Mouse (Mus musculus) hindlimb bud, embryonic 11.5 days (tissue): Measurements from ENCODE around the gene Pip5k1b.

Experiments
- DNase-seq: peaks from one replicate; pipeline ENCODE4 v3.0.0-alpha.2; 2012; ENCODE audit warnings: low read depth, low spot score; ENCODE audit errors: extremely low spot score

The Pip5k1b gene

DNA sequence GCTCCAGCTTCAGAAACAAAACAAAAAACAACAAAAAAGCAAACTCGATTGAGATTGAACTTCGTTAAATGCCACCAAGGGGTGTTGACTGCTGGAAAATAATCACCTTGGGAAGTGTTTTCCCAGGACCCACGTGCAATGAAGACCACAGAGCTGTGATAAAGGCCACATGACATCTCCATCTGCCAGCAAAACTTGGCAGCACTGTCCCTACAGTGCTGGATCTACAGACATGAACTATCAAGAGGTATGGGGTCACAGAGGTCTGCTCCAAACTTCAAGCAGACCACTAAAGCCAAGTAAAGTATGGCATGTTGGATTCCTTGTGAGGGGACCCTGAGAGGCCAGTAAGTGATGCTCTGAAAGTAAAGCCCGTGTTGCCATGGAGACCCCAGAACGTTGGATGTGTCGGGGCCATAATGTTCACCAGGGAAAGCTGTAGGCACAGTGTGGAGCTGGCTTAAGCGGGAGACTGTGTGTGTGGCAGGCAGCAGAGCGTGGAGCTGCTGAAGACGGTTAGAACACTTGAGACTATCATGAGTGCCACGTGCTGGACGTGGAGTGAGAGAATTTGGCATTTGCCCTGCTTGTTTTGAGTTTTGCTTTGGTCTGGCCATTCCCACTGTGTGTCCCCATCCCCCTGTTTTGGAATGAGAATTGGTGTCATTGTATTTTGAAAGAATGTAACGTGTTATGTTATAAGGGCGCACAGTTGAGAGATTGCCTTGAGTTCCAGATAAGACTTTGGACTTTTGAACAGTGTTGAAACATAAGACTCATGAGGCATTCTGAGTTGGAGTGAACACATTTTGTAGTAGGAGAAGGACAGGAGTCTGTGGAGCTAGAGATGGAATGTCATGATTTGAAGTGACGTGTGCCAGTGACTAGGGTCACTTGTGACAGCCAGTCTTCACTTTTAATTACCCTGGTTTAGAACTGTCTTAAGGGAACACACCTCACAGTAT lies 12.0 kb downstream of the Pip5k1b start:
- no peak for DNase-seq

DNA sequence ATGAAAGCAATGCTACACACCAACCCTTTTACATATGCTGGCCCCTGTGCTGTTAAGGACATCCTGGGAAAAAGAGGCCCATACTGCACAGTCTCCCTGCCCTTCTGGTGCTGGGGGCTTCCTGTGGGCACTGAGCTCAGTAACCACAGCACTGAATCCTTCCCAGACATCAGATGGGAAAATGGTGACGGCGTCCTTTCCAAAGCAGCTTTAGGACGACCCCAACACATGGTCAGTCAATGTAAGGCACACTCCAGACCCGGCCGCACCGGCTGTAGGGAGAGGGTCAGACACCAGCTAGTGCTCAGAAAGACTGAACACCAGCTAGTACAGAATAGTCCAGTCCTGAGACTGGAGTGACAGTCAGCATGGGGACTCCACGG lies 13.4 kb downstream of the Pip5k1b start:
- DNase-seq: no peak

DNA sequence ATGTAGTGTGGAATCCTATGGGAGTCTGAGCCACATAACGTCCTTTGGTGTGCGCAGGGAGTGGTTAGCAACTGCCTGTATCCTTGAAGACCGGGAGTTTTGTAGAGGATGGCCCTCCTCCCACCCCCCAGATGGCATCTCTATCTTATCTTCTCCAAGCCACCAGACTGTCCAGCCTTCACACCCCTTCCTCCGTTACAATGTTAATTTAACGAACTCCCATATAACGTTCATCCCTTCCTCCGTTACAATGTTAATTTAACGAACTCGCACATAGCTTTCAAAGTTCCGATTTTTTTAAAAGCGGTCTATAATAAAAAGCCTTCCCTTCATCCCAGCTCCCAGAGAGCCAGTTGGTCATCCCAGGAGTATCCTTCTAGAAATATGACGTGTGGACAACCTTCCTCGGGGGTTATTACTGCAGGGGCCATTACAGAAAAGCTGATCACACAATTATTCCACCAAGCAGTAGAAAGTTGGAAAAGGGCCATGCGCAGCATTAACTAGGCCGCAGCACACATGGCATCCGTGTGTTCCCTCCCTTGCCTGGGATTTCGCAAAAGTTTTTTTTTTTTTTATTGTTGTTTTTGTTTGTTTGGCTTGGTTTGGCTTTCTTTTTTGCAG lies 13.9 kb downstream of the Pip5k1b start:
- no peak for DNase-seq

DNA sequence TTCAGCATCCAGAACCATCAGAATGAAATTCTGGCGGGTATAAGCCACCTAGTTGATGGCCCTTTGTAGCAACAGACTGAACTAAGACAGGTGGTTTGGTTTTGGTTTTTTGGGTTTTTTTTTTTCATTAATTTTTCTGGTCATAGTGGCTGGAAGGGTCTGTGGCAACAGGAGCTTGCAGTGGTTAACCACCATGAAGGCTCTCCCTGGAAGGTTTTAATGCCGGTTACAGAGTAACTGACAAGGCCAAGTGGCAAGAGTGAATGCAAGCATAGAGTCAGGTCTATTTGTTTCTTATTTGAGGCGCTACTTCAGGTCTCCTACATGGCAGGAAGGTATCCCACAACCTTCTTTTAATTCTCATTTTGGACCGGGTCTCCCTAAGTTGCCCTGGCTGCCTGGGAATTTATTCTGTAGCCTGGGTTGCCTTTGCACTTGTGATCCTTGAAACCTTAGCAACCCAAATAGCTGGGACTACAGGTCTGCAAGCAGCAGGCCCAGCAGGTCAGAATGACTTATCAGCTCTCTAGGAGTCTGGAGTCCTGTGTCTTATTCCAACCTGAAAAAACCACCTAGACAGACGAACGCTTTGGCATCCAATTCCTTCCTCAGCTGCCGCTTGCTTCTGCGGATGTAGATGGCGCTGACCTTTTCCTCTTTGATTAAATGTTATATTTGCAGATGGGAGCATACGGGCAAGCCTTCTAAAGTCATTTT lies 14.6 kb downstream of the Pip5k1b start:
- DNase-seq: no peak

DNA sequence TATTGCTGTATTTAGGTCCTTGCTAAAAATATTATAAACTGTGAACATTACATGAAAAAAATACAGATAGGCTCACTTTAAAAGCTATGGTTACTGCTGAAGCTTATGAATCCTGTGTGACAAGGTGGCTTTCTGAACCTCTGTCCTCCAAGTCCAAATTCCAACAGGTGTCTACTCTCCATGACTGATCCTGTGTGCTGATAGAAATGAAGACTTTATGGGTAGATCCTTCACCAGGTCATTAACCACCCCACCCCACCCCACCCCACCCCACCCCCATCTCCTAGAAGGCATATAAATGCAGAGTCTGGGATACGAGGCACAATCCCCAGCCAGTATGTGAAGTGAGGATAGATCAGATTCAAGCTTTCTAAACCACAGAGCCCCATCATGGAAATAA lies 16.6 kb downstream of the Pip5k1b start:
- no peak for DNase-seq

DNA sequence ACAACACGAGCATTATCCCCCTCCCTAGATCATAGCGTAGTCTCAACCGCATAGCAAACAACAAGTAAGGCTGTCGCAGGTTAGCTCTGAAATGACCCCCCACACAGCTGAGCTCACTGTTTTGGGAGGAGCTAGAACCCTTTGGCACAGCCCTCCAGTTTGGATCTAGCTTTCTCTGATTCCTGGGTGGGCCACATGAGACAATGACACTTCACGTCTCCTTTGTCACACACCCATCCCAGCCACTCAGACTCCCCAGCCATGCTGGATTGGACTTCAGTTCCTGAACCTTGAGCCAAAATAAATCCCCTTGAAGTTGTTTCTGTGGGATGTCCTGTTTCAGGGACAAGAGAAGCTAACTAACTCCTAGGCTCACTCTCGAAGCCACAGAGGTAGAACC lies 17.5 kb downstream of the Pip5k1b start:
- DNase-seq: no peak

DNA sequence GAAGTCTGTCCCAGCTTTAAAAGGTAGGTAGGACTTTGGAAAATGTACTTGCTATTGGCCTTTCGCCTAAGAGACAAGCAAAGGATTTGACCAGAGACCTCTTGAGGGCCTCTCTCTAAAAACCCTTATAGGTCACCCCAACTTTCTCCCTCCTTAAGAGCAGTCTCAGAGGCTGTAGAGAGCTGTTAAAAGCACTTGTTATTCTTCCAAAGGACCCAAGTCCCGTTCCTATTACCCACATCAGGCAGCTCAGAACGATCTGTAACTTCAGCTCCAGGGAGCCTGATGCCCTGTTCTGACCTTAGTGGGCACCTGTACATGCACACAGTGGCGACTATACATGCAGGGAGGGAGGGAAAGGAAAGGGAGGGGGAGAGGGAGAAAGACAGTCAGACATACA lies 18.0 kb downstream of the Pip5k1b start:
- no peak for DNase-seq

DNA sequence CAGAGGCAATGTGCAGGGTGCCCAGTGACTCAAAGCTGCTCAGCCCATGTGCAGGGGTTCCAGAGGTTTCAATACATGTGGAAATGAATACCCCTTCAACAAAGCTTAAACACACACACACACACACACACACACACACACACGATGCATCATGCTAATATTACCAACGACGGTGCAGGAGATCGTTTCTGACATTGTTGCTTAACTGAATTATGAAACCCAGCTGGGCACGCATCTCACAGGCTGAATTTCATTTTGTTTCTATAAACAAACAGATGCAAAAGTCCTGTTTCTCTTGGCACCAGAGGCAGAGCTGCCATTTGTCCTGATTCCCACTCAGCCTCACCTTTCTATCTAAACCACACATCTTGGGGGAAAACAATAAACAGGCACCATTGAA lies 18.8 kb downstream of the Pip5k1b start:
- no peak for DNase-seq

DNA sequence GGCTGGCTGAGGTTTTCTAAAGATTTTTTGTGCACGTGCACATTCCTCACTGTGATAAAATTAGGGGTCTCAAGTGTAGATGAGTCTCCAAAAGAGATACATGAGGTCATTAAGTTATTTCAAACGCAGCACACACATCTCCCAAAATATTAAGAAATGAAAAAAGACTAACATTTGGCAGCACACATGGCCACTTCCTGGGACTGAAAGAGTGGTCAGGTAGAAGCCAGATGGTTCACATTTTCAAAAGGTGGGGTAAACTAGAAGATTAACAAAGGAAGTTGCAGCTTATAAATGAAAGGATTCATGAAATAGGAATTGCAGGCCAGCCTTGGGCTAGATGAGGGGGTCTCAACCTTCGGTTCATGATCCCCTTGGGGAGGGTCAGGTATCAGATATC lies 19.4 kb downstream of the Pip5k1b start:
- DNase-seq: no peak

DNA sequence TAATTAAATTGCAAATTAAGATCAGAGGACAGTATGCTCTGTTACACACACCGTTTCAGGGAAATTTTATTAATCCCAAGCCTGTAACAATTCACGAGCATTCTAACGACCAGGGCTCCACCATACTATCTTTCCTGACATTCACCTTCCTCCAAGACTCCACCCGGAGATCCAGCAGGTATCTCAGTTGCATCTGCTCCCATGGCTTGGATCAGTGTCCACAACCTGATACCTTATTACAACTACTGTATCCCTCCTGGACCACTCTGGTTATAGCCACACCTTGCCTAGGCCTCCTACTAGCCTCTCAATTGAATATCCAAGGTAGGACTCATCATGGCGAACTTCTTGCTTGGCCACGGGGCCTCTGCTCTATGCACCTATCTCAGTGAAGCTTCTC lies 20.5 kb downstream of the Pip5k1b start:
- no peak for DNase-seq

DNA sequence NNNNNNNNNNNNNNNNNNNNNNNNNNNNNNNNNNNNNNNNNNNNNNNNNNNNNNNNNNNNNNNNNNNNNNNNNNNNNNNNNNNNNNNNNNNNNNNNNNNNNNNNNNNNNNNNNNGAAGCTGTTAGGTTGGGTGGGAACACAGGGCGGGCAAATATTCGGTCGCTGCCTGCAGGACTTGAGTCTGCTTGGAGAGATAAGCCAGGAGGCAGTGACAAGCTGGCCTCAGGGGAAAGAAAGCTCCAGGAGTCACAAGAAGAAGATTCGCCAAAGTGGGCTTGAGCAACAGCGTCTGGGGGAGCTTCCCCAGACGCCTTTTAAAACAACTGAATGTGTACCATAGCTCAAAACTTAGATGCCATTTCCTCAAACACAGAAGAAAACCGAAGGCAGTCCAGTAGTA lies 20.9 kb downstream of the Pip5k1b start:
- no peak for DNase-seq

DNA sequence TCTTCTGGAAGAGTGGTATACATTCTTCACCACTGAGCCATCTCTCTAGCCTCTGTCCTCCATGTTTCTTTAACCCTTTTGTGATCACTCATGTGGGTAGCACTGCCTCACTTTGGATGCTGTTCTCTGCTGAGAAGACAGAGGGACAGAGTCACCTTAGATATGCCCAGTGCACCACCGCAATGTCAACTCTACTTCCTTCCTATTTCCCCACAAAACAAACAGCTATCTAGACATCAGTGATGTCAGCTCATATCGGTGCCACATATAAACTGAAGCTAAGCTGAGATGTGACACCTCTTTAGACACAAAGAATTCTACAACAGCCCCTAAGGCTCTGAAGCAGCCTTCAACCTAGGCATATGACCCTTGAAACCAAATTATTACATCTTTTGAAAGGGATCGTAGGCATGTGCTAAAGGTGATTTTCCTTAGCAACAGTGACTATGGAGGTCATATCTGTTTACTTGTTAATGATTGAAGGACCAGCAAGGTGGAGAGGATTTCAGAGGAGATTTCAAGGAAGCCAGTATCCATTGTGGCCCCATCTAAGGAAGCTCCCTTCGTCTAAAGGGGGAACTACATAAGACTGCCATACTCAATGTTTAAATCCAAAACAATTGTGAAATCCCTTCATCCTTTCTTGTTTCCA lies 26.6 kb downstream of the Pip5k1b start:
- no peak for DNase-seq

DNA sequence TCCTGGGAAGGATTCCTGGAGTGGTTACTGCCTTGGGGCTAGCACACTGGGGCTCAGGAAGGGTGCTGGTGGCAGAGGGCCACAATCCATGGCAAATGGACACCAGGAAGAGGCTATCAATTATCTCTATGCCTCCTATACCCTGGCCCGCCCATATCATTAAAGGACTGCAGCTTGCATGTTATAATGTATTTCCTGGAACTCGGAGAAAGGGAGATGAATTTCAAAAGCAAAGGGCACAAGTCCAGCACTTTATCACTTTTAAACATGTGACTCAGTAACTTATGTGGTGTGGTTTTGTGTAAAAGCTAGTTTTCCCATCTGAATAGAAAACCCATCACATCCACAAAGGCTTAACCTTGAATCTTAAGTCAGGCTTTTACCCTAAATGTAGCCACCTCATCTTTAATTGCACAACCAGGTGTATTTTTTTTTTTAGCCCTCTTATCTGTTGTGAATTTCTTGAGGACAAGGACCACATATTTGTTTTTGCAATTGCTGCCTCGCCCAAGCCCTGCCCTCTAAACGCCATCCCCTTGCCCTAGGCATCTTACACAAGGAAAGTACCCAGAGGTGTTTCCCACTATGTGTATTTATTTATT lies 27.4 kb downstream of the Pip5k1b start:
- no peak for DNase-seq

DNA sequence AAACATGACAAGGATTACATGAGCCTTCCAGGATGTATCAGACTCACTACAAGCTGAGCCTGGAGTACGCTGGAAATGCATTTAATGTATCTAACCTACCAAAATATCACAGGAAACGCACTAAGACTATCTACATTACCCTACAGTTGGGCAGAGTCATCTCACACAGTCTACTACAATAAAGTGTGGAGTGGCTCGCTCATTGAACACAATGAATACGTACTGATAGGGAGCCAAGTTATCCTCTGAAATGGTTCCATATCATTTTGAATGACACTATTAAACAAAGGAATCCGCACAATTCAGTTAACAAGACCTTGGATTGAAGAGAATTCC lies 28.1 kb downstream of the Pip5k1b start:
- DNase-seq: no peak

DNA sequence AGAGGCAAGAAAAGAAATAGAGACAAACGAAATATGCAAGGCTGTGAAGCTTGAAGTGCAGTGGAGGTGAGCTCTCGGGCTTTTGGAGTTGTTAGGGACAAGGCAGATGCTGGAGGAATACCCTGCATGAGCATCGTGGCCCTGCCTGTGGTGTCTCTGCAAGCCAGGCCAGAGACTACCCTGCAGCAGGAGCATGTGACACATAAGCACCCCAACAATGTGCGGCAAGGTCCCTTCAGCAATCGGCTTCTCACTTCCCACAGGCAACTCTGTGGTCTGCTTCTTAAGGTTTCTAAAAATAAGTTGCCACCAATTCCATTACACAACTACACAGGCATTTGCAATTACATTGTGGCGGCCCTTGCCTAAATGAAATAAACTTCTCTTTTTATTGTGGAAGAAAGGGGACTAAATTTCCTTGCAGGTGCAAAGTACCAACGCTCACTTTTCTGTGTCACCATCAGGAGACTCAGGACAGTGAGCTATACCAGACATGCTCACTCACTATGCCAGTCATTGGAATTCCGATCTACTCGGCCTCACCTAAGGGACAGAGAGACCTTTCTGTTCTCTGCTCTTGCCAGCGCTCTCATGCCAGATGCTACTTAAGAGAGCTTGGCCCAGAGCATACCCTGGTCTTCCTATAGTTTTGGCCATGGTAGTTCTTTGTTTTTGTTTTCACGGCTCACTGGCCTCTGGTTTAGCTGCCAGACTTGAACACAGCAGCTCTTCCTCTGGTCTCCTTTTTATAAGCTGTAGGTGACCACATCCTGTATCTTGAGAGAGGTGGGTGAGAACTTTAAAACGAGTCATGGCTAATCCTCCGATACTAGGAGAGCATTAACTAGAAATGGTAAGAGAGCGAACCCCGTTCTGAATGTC lies 28.7 kb downstream of the Pip5k1b start:
- DNase-seq: no peak

DNA sequence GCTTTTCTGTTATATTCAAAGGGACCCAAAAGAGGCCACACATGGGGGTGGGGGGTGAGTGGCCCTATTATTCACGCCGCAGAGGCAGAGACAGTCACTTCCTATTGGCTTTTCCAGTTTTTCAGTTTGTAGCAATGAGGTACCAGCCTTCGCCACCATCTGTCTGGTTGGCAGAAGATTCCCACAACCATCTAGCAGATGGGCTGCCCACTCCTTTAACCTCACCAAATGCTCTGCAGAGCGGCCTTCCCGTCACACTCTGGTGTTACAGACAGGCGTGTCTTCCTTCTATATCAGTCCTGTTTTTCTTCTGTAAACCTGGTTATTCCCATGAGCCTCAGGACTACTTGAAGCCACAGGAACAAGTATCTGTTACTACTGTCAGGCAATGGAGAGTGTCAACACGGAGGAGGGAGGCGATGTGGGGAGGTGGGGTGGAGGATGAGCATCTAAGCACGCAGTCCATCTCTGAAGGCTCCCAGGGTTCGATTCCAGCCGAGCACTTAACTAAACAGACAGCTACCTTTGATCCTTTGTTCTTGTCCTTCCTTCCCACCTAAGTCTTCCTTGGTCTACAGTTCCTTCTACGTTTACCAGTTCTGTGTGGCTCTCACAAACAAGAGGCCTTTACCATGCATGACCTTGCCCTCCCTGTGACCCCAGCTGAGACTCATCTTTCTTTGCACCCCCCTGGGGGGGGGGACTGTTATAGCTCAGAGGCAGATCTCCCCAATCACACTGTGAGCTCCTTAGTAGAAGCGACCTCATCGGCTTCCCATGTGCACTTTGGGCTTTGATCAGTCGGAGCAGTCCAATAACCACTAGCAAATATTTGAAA lies 32.0 kb downstream of the Pip5k1b start:
- no peak for DNase-seq

DNA sequence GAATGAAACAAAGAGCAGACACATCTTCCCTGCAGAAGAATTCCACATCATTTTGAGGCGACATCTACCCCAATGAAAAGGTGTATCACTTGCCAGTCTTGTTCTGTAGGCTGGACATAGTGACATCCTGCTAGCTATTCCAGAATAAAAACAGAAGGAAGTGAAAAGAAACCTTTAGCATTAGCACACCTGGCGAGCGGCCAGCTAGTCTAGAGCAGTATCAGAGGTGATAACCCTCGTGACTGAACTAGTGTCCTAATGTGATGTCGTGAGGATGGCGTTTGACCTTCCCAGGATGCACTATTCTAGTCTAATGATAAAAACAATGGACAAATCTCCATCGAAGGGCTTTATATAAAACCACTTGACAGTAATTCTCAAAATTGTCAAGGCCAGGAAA lies 33.7 kb downstream of the Pip5k1b start:
- DNase-seq: no peak

DNA sequence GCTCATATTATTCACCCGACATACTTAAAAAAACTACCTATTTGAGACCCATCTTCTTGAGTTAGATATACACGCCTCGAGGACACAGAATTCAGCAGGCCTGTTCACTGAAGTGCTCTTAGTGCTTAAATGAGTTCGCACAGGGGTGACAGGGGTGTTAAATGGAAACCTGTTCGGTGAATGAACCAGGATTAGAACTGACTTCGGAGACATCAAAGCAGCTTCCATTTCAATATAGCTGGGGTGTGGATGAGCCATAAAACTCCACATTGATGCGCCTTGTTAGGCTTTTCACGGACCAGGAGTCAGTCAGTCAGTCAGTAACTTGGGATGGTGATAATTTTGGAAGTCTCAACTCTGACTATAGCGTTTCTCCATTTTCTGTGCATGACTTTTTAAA lies 34.5 kb downstream of the Pip5k1b start:
- no peak for DNase-seq

DNA sequence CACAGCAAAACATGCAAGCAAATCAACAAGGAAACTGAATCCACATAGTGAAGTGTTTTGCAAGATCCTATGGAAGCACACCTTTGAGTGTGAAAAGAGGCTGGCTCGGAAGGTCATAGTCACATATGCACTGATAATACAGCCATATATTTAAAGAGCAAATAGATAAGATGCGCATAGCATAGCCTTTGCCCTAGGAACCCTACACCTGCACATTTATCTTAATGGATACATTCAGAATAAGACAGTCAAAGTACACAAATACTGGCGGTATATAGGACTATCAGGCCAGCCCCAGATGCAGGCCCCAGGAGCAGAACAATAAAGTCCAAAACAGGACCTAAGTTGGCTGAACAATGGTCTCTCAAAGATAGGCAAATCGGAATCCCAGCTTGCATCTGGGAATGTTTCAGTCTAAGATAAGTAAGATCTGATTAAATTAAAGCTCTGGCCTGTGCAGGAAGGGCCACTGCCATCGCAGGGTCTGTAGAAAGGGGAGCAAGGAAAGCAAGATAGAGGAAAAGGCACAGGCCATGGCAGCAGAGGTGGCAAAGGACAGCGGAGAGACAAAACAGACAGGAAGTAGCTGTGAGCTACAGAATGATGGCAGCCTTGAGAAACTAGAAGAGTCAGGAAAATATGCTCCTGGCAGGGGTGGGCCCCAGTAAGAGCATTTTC lies 35.8 kb downstream of the Pip5k1b start:
- no peak for DNase-seq
